Mouse (Mus musculus) liver, adult 2 months (tissue): ENCODE data around the gene Fam78b. TPM values are rescaled to one million over a fixed set of nuclear protein-coding genes. Genes with fewer than 3 reads are reported as not detected.

ENCODE experiments used
- DNase-seq: peaks from one replicate; pipeline ENCODE4 v3.0.0-alpha.2; 2011; ENCODE audit warnings: low read depth, low spot score; ENCODE audit errors: extremely low read depth
- H3K27ac ChIP-seq: fragments of 200-500 bp; replicated peaks from 2 replicates; pipeline ENCODE4 v1.5.1; 2012; ENCODE audit warnings: low read depth, mild to moderate bottlenecking, control low read depth, inconsistent platforms, low read length; ENCODE audit not compliant: insufficient read depth
- H3K27me3 ChIP-seq: fragments of 200-500 bp; 2 replicates; pipeline ENCODE4 v1.6.1; 2012; ENCODE audit warnings: mild to moderate bottlenecking, moderate library complexity, low read length, inconsistent platforms; ENCODE audit not compliant: control insufficient read depth, insufficient read depth
- H3K36me3 ChIP-seq: fragments of 200-500 bp; 2 replicates; pipeline ENCODE4 v1.6.1; 2012; ENCODE audit warnings: low read length, inconsistent platforms; ENCODE audit not compliant: control insufficient read depth, insufficient read depth
- H3K4me1 ChIP-seq: fragments of 200-500 bp; 2 replicates; pipeline ENCODE4 v1.6.1; 2011; ENCODE audit warnings: low read length; ENCODE audit not compliant: control insufficient read depth, insufficient read depth
- H3K4me3 ChIP-seq: fragments of 200-500 bp; 2 replicates; pipeline ENCODE4 v1.5.1; 2011; ENCODE audit warnings: low read depth, mild to moderate bottlenecking, control low read depth, low read length, moderate library complexity; ENCODE audit not compliant: insufficient read depth
- H3K79me2 ChIP-seq: fragments of 200-500 bp; 2 replicates; pipeline ENCODE4 v1.6.1; 2012; ENCODE audit warnings: inconsistent platforms, mild to moderate bottlenecking, low read length, moderate library complexity; ENCODE audit not compliant: control insufficient read depth, insufficient read depth
- H3K9ac ChIP-seq: fragments of 200-500 bp; 2 replicates; pipeline ENCODE4 v1.6.1; 2012; ENCODE audit warnings: low read depth, mild to moderate bottlenecking, control low read depth, inconsistent platforms, low read length
- CTCF ChIP-seq: fragments of 200-500 bp; IDR thresholded peaks from 2 replicates; pipeline ENCODE4 v1.5.1; 2011; ENCODE audit warnings: low read depth, low read length, control low read depth
- POLR2A ChIP-seq: fragments of 200-500 bp; IDR thresholded peaks from 2 replicates; pipeline ENCODE4 v1.6.1; 2011; ENCODE audit warnings: low read length, control low read depth; ENCODE audit not compliant: insufficient read depth; ENCODE audit errors: extremely low read depth
- WGBS: fragments of 180-500 bp; shearing (Covaris S2); methylation state at CpG from one replicate; pipeline ENCODE4 v1.1.7; 2018; 5-methylcytosine and 5-hydroxymethylcytosine counted together
- polyA plus RNA-seq: library from polyadenylated mRNA; depleted of rRNA; stranded (reverse); fragments of >200 nt; gene quantifications from 2 replicates; pipeline ENCODE4 v1.2.3, GENCODE M21; 2012
- total RNA-seq: library from RNA; depleted of rRNA; stranded (reverse); fragments of >200 nt; gene quantifications from 2 replicates; pipeline ENCODE4 v1.2.3, GENCODE M21; 2014

Gene Fam78b
- total and polyA plus RNA-seq, 2 experiments = 0.09 to 0.16 TPM

GRCm38 (mm10) chr1:167063971-167064370 is 62.8 kb downstream of the Fam78b start:
- H3K36me3 ChIP-seq = no peaks in the 10 kb centered on the region
- H3K27ac ChIP-seq = no peak overlapping the region
- H3K79me2 ChIP-seq = no peaks in the 10 kb centered on the region
- TF ChIP-seq POLR2A (no peak), CTCF (no peak)
- H3K9ac ChIP-seq = no peak overlapping the region
- no peaks in the 10 kb centered on the region for H3K4me1 ChIP-seq
- WGBS = 62% methylated on average over 4 of the region's 4 CpGs
- no peak for DNase-seq
- no peak overlapping the region for H3K4me3 ChIP-seq
- H3K27me3 ChIP-seq = no peaks in the 10 kb centered on the region

GRCm38 (mm10) chr1:167065541-167065940 is 64.3 kb downstream of the Fam78b start:
- Histone ChIP-seq H3K27ac (no peak overlapping the region), H3K4me3 (no peak overlapping the region), H3K27me3 (no peaks in the 10 kb centered on the region), H3K4me1 (no peaks in the 10 kb centered on the region), H3K79me2 (no peaks in the 10 kb centered on the region), H3K9ac (no peak overlapping the region), H3K36me3 (no peaks in the 10 kb centered on the region)
- 59% methylated on average over 4 of the region's 4 CpGs for WGBS
- TF ChIP-seq POLR2A (no peak), CTCF (no peak)
- no peak for DNase-seq

- Histone ChIP-seq H3K4me3 (no peak overlapping the region), H3K4me1 (no peaks in the 10 kb centered on the region), H3K79me2 (no peaks in the 10 kb centered on the region), H3K36me3 (no peaks in the 10 kb centered on the region), H3K27me3 (no peaks in the 10 kb centered on the region), H3K27ac (no peak overlapping the region), H3K9ac (no peak overlapping the region)
- DNase-seq = no peak
- no peak for TF ChIP-seq CTCF
- TF ChIP-seq POLR2A = no peak
- 77% methylated on average over 10 of the region's 10 CpGs for WGBS
Observed at GRCm38 (mm10) chr1:167065986-167066385, 64.8 kb downstream of the Fam78b start.

GRCm38 (mm10) chr1:167066933-167067341 is 65.7 kb downstream of the Fam78b start:
- TF ChIP-seq POLR2A (no peak), CTCF (no peak)
- Histone ChIP-seq H3K27me3 (no peaks in the 10 kb centered on the region), H3K36me3 (no peaks in the 10 kb centered on the region), H3K4me1 (no peaks in the 10 kb centered on the region), H3K4me3 (no peak overlapping the region), H3K79me2 (no peaks in the 10 kb centered on the region), H3K9ac (no peak overlapping the region), H3K27ac (no peak overlapping the region)
- DNase-seq = no peak
- WGBS = 73% methylated on average over 9 of the region's 9 CpGs

GRCm38 (mm10) chr1:167069741-167070140 is 68.5 kb downstream of the Fam78b start:
- 74% methylated on average over 9 of the region's 9 CpGs for WGBS
- no peaks in the 10 kb centered on the region for H3K27me3 ChIP-seq
- H3K9ac ChIP-seq = no peak overlapping the region
- no peaks in the 10 kb centered on the region for H3K36me3 ChIP-seq
- DNase-seq = no peak
- H3K4me1 ChIP-seq = no peaks in the 10 kb centered on the region
- H3K27ac ChIP-seq = no peak overlapping the region
- TF ChIP-seq CTCF (no peak), POLR2A (no peak)
- H3K4me3 ChIP-seq = no peak overlapping the region
- H3K79me2 ChIP-seq = no peaks in the 10 kb centered on the region

- H3K9ac ChIP-seq = no peak overlapping the region
- DNase-seq = no peak
- no peaks in the 10 kb centered on the region for H3K27me3 ChIP-seq
- H3K27ac ChIP-seq = no peak overlapping the region
- no peaks in the 10 kb centered on the region for H3K4me1 ChIP-seq
- TF ChIP-seq CTCF (no peak), POLR2A (no peak)
- no peaks in the 10 kb centered on the region for H3K79me2 ChIP-seq
- no peak overlapping the region for H3K4me3 ChIP-seq
- no peaks in the 10 kb centered on the region for H3K36me3 ChIP-seq
- WGBS = 56% methylated on average over 6 of the region's 6 CpGs
Observed at GRCm38 (mm10) chr1:167070306-167070705, 69.1 kb downstream of the Fam78b start.
